Mouse (Mus musculus) myocyte (in vitro differentiated cells): ENCODE results near the gene Ms4a7.

Experiments
- CEBPB ChIP-seq: IDR thresholded peaks from 2 replicates; pipeline ENCODE4 v1.6.1; 2011; ENCODE audit warnings: mild to moderate bottlenecking, moderate library complexity; ENCODE audit not compliant: poor library complexity, insufficient read depth, severe bottlenecking
- E2F4 ChIP-seq: IDR thresholded peaks from one replicate; pipeline ENCODE4 v1.6.1; 2011; ENCODE audit warnings: mild to moderate bottlenecking, control low read depth, moderate library complexity; ENCODE audit not compliant: insufficient read depth
- MAX ChIP-seq: IDR thresholded peaks from one replicate; pipeline ENCODE4 v1.6.1; 2011; ENCODE audit warnings: low read depth, mild to moderate bottlenecking, control low read depth
- MYOD1 ChIP-seq, 3 experiments: IDR thresholded peaks; one replicate each; pipeline ENCODE4 v1.6.1; 2011; ENCODE audit warnings: control low read depth in 2 of 3, low read depth in 2 of 3, mild to moderate bottlenecking in 2 of 3, moderate library complexity in 1 of 3; ENCODE audit not compliant: insufficient read length in 2 of 3, control insufficient read depth in 1 of 3
- MYOG ChIP-seq, 3 experiments: IDR thresholded peaks; one replicate each; pipeline ENCODE4 v1.6.1; 2011; ENCODE audit warnings: control low read depth in 2 of 3, low read depth in 2 of 3, mild to moderate bottlenecking in 2 of 3; ENCODE audit not compliant: insufficient read length in 2 of 3, control insufficient read depth in 1 of 3, insufficient read depth in 1 of 3
- POLR2A ChIP-seq: IDR thresholded peaks from one replicate; pipeline ENCODE4 v1.6.1; 2011; ENCODE audit warnings: low read depth, mild to moderate bottlenecking, control low read depth, moderate library complexity; ENCODE audit not compliant: insufficient read length
- POLR2AphosphoS2 ChIP-seq: IDR thresholded peaks from one replicate; pipeline ENCODE4 v1.6.1; 2011; ENCODE audit warnings: low read depth, control low read depth; ENCODE audit not compliant: insufficient read length
- REST ChIP-seq: IDR thresholded peaks from one replicate; pipeline ENCODE4 v1.6.1; 2011; ENCODE audit warnings: mild to moderate bottlenecking, control low read depth, moderate library complexity; ENCODE audit not compliant: insufficient read depth, insufficient read length
- SRF ChIP-seq: IDR thresholded peaks from one replicate; pipeline ENCODE4 v1.6.1; 2011; ENCODE audit warnings: low read depth; ENCODE audit not compliant: control insufficient read depth, insufficient read length
- TCF12 ChIP-seq: IDR thresholded peaks from one replicate; pipeline ENCODE4 v1.6.1; 2011; ENCODE audit warnings: mild to moderate bottlenecking, control low read depth; ENCODE audit not compliant: poor library complexity, insufficient read depth, severe bottlenecking
- TCF3 ChIP-seq: IDR thresholded peaks from one replicate; pipeline ENCODE4 v1.6.1; 2011; ENCODE audit warnings: low read depth, control low read depth; ENCODE audit not compliant: insufficient read length
- USF1 ChIP-seq: IDR thresholded peaks from one replicate; pipeline ENCODE4 v1.6.1; 2011; ENCODE audit warnings: low read depth, mild to moderate bottlenecking, control low read depth, moderate library complexity

DNA sequence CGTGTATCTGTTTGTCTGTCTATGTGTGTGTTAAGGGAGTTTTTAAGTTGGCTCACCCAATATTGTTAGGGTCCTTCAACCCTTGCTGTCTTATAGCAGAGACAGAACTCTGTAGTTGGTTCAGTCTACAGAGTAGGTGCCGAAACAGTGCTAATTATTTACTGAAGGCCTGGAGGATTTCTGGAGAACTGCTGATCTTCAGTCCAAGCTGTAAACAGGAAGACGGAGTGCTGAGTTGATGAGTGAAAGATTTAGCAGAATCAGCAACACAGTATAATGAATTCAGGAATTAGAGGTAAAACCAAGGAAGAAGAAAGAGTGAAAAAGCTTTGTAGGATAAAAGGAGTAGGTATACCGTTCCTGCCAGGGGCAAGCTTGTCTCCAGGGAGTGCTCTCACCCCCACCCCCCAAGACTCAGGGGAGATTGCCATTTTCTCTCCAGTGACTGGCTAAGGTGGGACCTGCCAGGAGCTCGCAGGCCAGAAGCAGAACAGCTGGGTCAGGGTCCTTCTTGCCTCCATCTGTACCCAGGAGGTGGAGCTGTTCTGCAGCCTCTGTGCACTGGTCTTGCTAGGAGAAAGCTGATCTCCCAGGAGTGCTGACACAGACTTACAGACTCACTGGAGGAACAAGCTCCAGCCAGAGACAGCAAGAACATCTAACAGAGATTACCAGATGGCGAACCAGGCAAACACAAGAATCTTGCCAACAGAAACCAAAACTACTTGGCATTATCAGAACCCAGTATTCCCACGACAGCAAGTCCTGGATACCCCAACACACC is 13.9 kb upstream of the Ms4a7 start:
- TF ChIP-seq MYOG (IDR thresholded peaks at IDR 0.05; ENCODE audit: control insufficient read depth in 1 of 3, insufficient read depth in 1 of 3, insufficient read length in 2 of 3, low read depth in 2 of 3) = no peak
- no peak for TF ChIP-seq POLR2A
- no peak for TF ChIP-seq E2F4
- no peak for TF ChIP-seq MAX
- TF ChIP-seq USF1 = no peak
- TF ChIP-seq TCF12 = no peak
- no peak for TF ChIP-seq POLR2AphosphoS2
- no peak for TF ChIP-seq REST
- no peak for TF ChIP-seq SRF
- no peak for TF ChIP-seq MYOD1 (IDR thresholded peaks at IDR 0.05; ENCODE audit: control insufficient read depth in 1 of 3, insufficient read length in 2 of 3, low read depth in 2 of 3)
- no peak for TF ChIP-seq TCF3
- TF ChIP-seq CEBPB = no peak
